Mouse (Mus musculus) stomach, postnatal 0 days (tissue): ENCODE data around the gene Rasgef1b.

ENCODE experiments used
- CTCF ChIP-seq: IDR thresholded peaks from 2 replicates; pipeline ENCODE4 v1.5.1; 2016; ENCODE audit warnings: antibody characterized with exemption, low read depth, mild to moderate bottlenecking, moderate library complexity
- EP300 ChIP-seq: optimal IDR thresholded peaks from 2 replicates; pipeline ENCODE3; 2016; ENCODE audit warnings: antibody characterized with exemption

DNA sequence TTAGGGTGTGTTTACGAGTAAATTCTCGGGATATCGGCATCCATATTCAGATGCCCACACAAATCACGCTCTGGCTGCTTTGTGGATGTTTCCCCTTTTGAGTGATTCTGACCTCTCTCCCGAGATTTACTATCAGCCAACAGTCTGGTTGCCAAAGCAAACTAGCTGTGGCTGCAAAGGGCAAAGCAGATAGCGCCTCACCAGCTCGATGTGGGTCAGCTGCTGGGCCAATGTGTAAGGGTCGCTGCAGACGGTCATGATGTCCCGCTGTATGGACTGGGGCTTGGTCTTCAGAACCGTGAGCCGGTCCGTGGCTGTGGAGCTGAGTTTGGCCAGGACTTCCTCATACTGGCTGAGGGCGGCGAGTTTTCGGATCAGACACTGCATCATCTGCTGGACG, 494.6 kb downstream of the Rasgef1b start:
- TF ChIP-seq CTCF (no peak), EP300 (no peak)
